Mouse (Mus musculus) G1E (cell line): ENCODE measurements around the gene Arhgdib. TPM values are rescaled to one million over a fixed set of nuclear protein-coding genes. Genes with fewer than 3 reads are reported as not detected.
"Not testable (repeated sequence)": the region's sequence is repeated elsewhere in the genome, so short reads cannot be mapped to it uniquely, and the experiment has no call there.

Experiments
- ATAC-seq: 2 replicates; pipeline ENCODE4 v1.8.0; 2016; ENCODE audit warnings: mild to moderate bottlenecking; ENCODE audit not compliant: insufficient number of reproducible peaks, poor library complexity, low FRiP score, severe bottlenecking; ENCODE audit errors: extremely low read depth
- DNase-seq: peaks from one replicate; pipeline ENCODE4 v3.0.0; 2012; ENCODE audit warnings: low spot score
- H3K27me3 ChIP-seq: 2 replicates; pipeline ENCODE4 v1.6.1; 2012; ENCODE audit warnings: mild to moderate bottlenecking, low read length, inconsistent platforms; ENCODE audit not compliant: insufficient read depth
- H3K36me3 ChIP-seq: replicated peaks from 2 replicates; pipeline ENCODE3; 2012; ENCODE audit warnings: mild to moderate bottlenecking, inconsistent platforms
- H3K4me1 ChIP-seq: 2 replicates; pipeline ENCODE4 v1.6.1; 2012; ENCODE audit warnings: low read depth, low read length, inconsistent platforms, mixed read lengths; ENCODE audit not compliant: insufficient read depth
- H3K4me3 ChIP-seq: 2 replicates; pipeline ENCODE4 v1.5.1; 2012; ENCODE audit warnings: low read depth, mild to moderate bottlenecking, inconsistent platforms, low read length, moderate library complexity, mixed read lengths
- H3K9me3 ChIP-seq: replicated peaks from 2 replicates; pipeline ENCODE4 v1.6.1; 2012; ENCODE audit warnings: inconsistent platforms
- CTCF ChIP-seq: IDR thresholded peaks from 2 replicates; pipeline ENCODE4 v1.5.1; 2012; ENCODE audit warnings: low read depth, low read length, inconsistent platforms, mixed read lengths
- GATA1 ChIP-seq: IDR thresholded peaks from 2 replicates; pipeline ENCODE4 v1.6.1; 2012; ENCODE audit warnings: borderline replicate concordance, low read length, inconsistent platforms, mixed read lengths
- GATA2 ChIP-seq: IDR thresholded peaks from 2 replicates; pipeline ENCODE4 v1.6.1; 2012; ENCODE audit warnings: low read depth, low read length, inconsistent platforms, borderline replicate concordance
- POLR2AphosphoS5 ChIP-seq: IDR thresholded peaks from 2 replicates; pipeline ENCODE4 v1.6.1; 2012; ENCODE audit warnings: low read depth, low read length, inconsistent platforms; ENCODE audit not compliant: insufficient replicate concordance
- TAL1 ChIP-seq: conservative IDR thresholded peaks from 2 replicates; pipeline ENCODE4 v1.6.1; 2012; ENCODE audit warnings: low read depth, low read length, inconsistent platforms, mixed read lengths
- polyA plus RNA-seq: library from polyadenylated mRNA; stranded (reverse); fragments of >175 nt; gene quantifications from 2 replicates; pipeline ENCODE4 v1.2.3, GENCODE M21; 2012
- total RNA-seq, 2 experiments: library from RNA; stranded (forward) in 1 of 2; stranded (reverse) in 1 of 2; fragments of 200-1000 nt in 1 of 2; fragments of >200 nt in 1 of 2; fragmentation: Nextera tagmentation in 1 of 2; gene quantifications; 2 replicates each; pipeline ENCODE4 v1.2.3; 2014 to 2017

The Arhgdib gene
- total and polyA plus RNA-seq, 3 experiments, result 119 to 1,122 (median 661) TPM

- H3K4me3 ChIP-seq, result no peak overlapping the region
- no peaks in the 10 kb centered on the region for H3K36me3 ChIP-seq
- no peaks in the 10 kb centered on the region for H3K4me1 ChIP-seq
- H3K9me3 ChIP-seq, result no peaks in the 10 kb centered on the region
- no peak for DNase-seq
- no peak for TF ChIP-seq GATA2
- no peak for TF ChIP-seq GATA1
- no peak for TF ChIP-seq TAL1
- no peak for TF ChIP-seq POLR2AphosphoS5
- TF ChIP-seq CTCF, result no peak
- no peak for ATAC-seq
- peaks cover 2% of the 10 kb centered on the region; the same call in 1 of the 2 replicates for H3K27me3 ChIP-seq
Observed at GRCm38 (mm10) chr6:136894532-136895339, 47.0 kb downstream of the Arhgdib start.

GRCm38 (mm10) chr6:136892002-136892401 is 49.7 kb downstream of the Arhgdib start:
- Histone ChIP-seq H3K9me3 (no peaks in the 10 kb centered on the region), H3K4me3 (no peak overlapping the region), H3K27me3 (peaks cover 4% of the 10 kb centered on the region; the same call in 1 of the 2 replicates), H3K36me3 (no peaks in the 10 kb centered on the region), H3K4me1 (no peaks in the 10 kb centered on the region)
- no peak for TF ChIP-seq POLR2AphosphoS5
- TF ChIP-seq CTCF, result no peak
- no peak for TF ChIP-seq TAL1
- no peak for TF ChIP-seq GATA1
- no peak for TF ChIP-seq GATA2
- no peak for ATAC-seq
- no peak for DNase-seq

GRCm38 (mm10) chr6:136889554-136889953 is 52.1 kb downstream of the Arhgdib start:
- ATAC-seq, result no peak
- H3K27me3 ChIP-seq, result peaks cover 8% of the 10 kb centered on the region
- TF ChIP-seq POLR2AphosphoS5 (no peak), TAL1 (no peak), CTCF (no peak), GATA2 (no peak), GATA1 (no peak)
- no peaks in the 10 kb centered on the region for H3K4me1 ChIP-seq
- no peak overlapping the region for H3K4me3 ChIP-seq
- no peaks in the 10 kb centered on the region for H3K36me3 ChIP-seq
- no peaks in the 10 kb centered on the region for H3K9me3 ChIP-seq
- no peak for DNase-seq

GRCm38 (mm10) chr6:136889067-136889466 is 52.6 kb downstream of the Arhgdib start:
- TF ChIP-seq GATA1 (no peak), TAL1 (no peak), POLR2AphosphoS5 (no peak), GATA2 (no peak), CTCF (no peak)
- Histone ChIP-seq H3K4me3 (no peak overlapping the region), H3K36me3 (no peaks in the 10 kb centered on the region), H3K9me3 (no peaks in the 10 kb centered on the region), H3K27me3 (peaks cover 8% of the 10 kb centered on the region), H3K4me1 (no peaks in the 10 kb centered on the region)
- no peak for ATAC-seq
- DNase-seq, result no peak

- no peaks in the 10 kb centered on the region for H3K4me1 ChIP-seq
- ATAC-seq (no peak), DNase-seq (no peak)
- no peaks in the 10 kb centered on the region for H3K36me3 ChIP-seq
- peaks cover 8% of the 10 kb centered on the region for H3K27me3 ChIP-seq
- H3K4me3 ChIP-seq, result no peak overlapping the region
- TF ChIP-seq POLR2AphosphoS5, result no peak
- no peaks in the 10 kb centered on the region for H3K9me3 ChIP-seq
Observed at GRCm38 (mm10) chr6:136887854-136888253, 53.8 kb downstream of the Arhgdib start.

- not testable (repeated sequence) for H3K4me1 ChIP-seq, DNase-seq
Observed at GRCm38 (mm10) chr6:136884766-136885165, 56.9 kb downstream of the Arhgdib start.

GRCm38 (mm10) chr6:136883961-136884360 is 57.7 kb downstream of the Arhgdib start:
- H3K36me3 ChIP-seq, result no peaks in the 10 kb centered on the region
- H3K4me1 ChIP-seq, result no peaks in the 10 kb centered on the region
- no peak for ATAC-seq
- TF ChIP-seq POLR2AphosphoS5, result no peak
- no peak for TF ChIP-seq GATA2
- no peak for TF ChIP-seq CTCF
- TF ChIP-seq TAL1, result no peak
- no peak for TF ChIP-seq GATA1
- H3K4me3 ChIP-seq, result no peak overlapping the region
- no peak for DNase-seq
- H3K27me3 ChIP-seq, result peaks cover 14% of the 10 kb centered on the region
- H3K9me3 ChIP-seq, result no peaks in the 10 kb centered on the region

More at GRCm38 (mm10) chr6:136884766-136885165, 56.9 kb downstream of the Arhgdib start:
- H3K4me3 ChIP-seq, ATAC-seq, H3K36me3 ChIP-seq, H3K9me3 ChIP-seq: not testable (repeated sequence)
- H3K27me3 ChIP-seq, result peaks cover 14% of the 10 kb centered on the region
